Mouse (Mus musculus) small intestine, adult 2 months (tissue): ENCODE results near the gene Bach2. TPM values are rescaled to one million over a fixed set of nuclear protein-coding genes. Genes with fewer than 3 reads are reported as not detected.

ENCODE experiments used
- H3K27ac ChIP-seq: fragments of 200-500 bp; 2 replicates; pipeline ENCODE4 v1.5.1; 2012; ENCODE audit warnings: low read depth, low read length, control low read depth, inconsistent platforms; ENCODE audit not compliant: insufficient read depth
- H3K27me3 ChIP-seq: fragments of 200-500 bp; 2 replicates; pipeline ENCODE4 v1.6.1; 2012; ENCODE audit warnings: mild to moderate bottlenecking, moderate library complexity, low read length, inconsistent platforms; ENCODE audit not compliant: control insufficient read depth, insufficient read depth
- H3K36me3 ChIP-seq: fragments of 200-500 bp; 2 replicates; pipeline ENCODE4 v1.6.1; 2012; ENCODE audit warnings: mild to moderate bottlenecking, low read length, control low read depth, inconsistent platforms; ENCODE audit not compliant: control insufficient read depth, insufficient read depth
- H3K4me1 ChIP-seq: fragments of 200-500 bp; 2 replicates; pipeline ENCODE4 v1.6.1; 2012; ENCODE audit warnings: low read length, inconsistent platforms, mixed read lengths; ENCODE audit not compliant: control insufficient read depth, insufficient read depth, insufficient read length
- H3K4me3 ChIP-seq: fragments of 200-500 bp; 2 replicates; pipeline ENCODE4 v1.5.1; 2012; ENCODE audit warnings: low read depth, mild to moderate bottlenecking, control low read depth, inconsistent platforms, low read length, moderate library complexity
- CTCF ChIP-seq: fragments of 200-500 bp; IDR thresholded peaks from 2 replicates; pipeline ENCODE4 v1.5.1; 2012; ENCODE audit warnings: low read depth, mild to moderate bottlenecking, control low read depth, inconsistent platforms, low read length, moderate library complexity, mixed read lengths; ENCODE audit not compliant: insufficient replicate concordance, insufficient read length; ENCODE audit errors: extremely low read depth
- POLR2A ChIP-seq: fragments of 200-500 bp; IDR thresholded peaks from 2 replicates; pipeline ENCODE4 v1.6.1; 2012; ENCODE audit warnings: low read depth, mild to moderate bottlenecking, control low read depth, inconsistent platforms, low read length, moderate library complexity
- WGBS: fragments of 180-500 bp; shearing (Covaris S2); methylation state at CpG from one replicate; pipeline ENCODE4 v1.1.7; 2018; 5-methylcytosine and 5-hydroxymethylcytosine counted together
- polyA plus RNA-seq: library from polyadenylated mRNA; depleted of rRNA; stranded (reverse); fragments of >200 nt; gene quantifications from 2 replicates; pipeline ENCODE4 v1.2.3, GENCODE M21; 2012

Bach2 gene
- polyA plus RNA-seq, 1 experiment = 3.5 TPM

DNA sequence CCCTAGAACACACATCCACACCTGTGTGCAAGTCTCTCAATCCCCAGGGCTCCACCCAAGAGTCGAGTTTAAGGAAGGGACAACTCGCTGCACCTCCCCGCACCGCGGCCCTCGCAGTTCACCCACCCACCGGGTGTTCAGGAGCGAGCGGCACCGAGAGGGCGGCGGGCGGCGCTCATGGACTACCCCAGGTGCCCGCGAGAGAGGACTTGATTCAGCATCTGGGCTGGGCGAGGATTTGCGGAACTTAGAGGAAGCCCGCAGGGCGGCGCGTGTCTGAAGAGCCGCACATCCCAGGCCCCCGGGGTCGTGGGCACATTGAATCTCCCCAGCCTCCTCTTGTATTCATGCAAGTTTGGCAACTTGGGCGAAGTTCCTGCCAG, 1.1 kb downstream of the Bach2 start:
- TF ChIP-seq CTCF (0 out of 2 replicates have a peak, but pooled peaks have one; percentile 4), POLR2A (no peak)
- Histone ChIP-seq H3K36me3 (no peaks in the 10 kb centered on the region), H3K4me3 (peak overlapping the region; percentile 84), H3K27ac (peak overlapping the region; percentile 78), H3K27me3 (no peaks in the 10 kb centered on the region), H3K4me1 (peaks cover 2% of the 10 kb centered on the region; the same call in 1 of the 2 replicates)
- 0% methylated on average over 26 of the region's 26 CpGs for WGBS

DNA sequence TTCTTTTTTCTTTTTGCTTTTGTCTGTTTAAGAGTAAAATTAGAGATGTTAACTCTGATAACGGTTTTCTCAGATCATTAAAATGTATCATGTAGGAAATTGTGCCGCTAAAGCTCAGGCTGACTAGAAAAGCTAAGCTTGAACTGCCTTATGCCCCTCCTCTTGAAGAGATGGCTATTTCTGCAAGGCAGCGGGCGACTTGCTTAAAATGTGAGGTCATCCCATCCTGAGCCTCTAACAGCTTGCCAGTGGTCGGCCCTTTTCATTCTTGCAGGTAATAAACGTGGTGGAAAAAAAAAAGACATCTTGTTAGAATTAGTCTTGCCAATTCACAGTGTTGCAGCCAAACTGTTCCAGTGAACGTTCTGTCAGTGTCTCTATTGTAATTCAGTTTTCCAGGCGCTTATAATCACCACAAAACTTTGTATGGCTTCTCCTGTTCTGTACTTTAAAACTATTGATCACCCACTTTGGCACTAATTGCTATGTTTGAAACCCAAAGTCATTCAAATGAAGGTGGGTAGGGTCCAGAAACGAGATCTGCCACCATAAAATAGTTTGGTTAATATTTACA, 1.9 kb downstream of the Bach2 start:
- Histone ChIP-seq H3K4me3 (no peak overlapping the region), H3K4me1 (peaks cover 5% of the 10 kb centered on the region), H3K36me3 (no peaks in the 10 kb centered on the region), H3K27ac (no peak overlapping the region), H3K27me3 (no peaks in the 10 kb centered on the region)
- 36% methylated on average over 9 of the region's 9 CpGs for WGBS
- no peak for TF ChIP-seq POLR2A
- no peak for TF ChIP-seq CTCF

DNA sequence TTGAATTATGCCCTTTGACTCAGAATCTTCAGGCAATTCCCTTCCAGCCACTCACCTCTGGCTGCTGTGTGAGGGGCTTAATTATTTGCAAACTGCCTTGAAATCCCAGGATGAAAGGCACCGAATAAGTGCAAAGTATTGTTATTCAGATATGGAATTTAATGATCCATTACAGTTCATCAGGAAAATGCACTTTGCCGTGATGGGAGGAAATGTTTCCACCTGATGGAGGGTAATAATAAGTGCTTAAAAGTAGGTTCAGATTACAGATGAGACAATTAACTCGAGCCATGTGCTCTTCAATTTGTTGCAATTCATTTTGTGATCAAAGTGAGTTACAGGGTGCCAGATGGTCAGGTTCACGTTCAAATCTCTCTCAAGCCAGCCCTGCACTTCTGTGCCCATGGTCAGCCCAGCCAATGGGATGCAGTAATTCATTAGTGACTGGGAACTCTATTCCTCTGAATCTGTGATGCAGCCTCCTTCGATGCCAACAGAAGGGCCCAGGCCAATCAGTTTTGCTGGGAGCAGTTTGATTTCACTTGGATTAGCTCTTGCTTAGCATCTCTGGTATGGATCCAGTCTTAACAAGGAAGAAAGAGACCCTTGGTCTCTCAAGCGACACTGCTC, 2.9 kb downstream of the Bach2 start:
- Histone ChIP-seq H3K36me3 (no peaks in the 10 kb centered on the region), H3K27ac (no peak overlapping the region), H3K27me3 (no peaks in the 10 kb centered on the region), H3K4me1 (peaks cover 8% of the 10 kb centered on the region), H3K4me3 (no peak overlapping the region)
- TF ChIP-seq CTCF (no peak), POLR2A (no peak)
- 63% methylated on average over 6 of the region's 6 CpGs for WGBS

DNA sequence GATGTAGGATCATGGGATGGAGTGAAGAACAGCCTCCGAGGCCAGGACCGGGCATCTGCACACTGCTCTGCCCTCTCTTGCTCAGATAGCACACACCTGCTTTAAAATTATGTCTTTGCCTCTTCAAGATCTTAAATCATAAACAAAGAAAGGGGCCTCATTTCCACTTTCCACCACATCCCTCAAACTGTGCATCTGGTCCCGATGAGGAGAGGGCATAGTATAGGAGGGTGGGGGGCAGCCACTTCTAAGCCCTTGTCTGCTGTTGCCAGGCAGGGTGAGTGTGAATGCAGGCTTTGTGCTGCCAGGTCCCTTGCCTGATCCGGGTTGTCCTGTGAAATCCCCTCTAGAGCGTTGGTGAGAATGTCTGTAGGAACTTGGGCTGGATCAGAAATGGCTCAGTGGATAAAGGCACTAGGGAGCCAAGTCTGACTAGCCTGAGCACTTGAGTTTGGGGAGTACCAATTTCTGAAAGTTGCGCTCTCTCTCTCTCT, 3.6 kb downstream of the Bach2 start:
- no peaks in the 10 kb centered on the region for H3K27me3 ChIP-seq
- H3K36me3 ChIP-seq = no peaks in the 10 kb centered on the region
- peaks cover 8% of the 10 kb centered on the region for H3K4me1 ChIP-seq
- WGBS = 85% methylated on average over 6 of the region's 6 CpGs
- H3K27ac ChIP-seq = no peak overlapping the region
- no peak for TF ChIP-seq POLR2A
- TF ChIP-seq CTCF = no peak
- H3K4me3 ChIP-seq = no peak overlapping the region

DNA sequence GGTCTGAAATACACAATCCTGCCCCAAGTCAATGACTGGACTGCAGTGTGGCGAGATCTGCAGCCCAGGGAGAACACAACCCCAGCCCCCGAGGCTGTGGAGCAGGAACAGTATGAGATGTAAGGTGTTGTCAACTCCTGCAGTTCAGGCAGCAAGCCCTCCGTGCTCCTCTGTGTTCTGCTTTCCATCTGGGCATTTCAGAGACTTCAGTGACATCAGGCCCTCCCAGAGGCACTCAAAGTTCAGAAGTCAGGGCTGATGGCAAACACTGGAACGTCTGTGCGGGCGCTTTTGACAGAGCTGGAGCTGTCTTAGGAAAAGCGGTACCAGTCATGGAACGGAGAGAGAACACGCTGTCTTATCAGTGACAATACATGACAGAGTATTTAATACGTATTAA, 4.9 kb downstream of the Bach2 start:
- Histone ChIP-seq H3K36me3 (no peaks in the 10 kb centered on the region), H3K27me3 (no peaks in the 10 kb centered on the region), H3K4me1 (peaks cover 13% of the 10 kb centered on the region), H3K4me3 (no peak overlapping the region), H3K27ac (no peak overlapping the region)
- WGBS = 76% methylated on average over 10 of the region's 10 CpGs
- TF ChIP-seq CTCF = no peak
- no peak for TF ChIP-seq POLR2A

DNA sequence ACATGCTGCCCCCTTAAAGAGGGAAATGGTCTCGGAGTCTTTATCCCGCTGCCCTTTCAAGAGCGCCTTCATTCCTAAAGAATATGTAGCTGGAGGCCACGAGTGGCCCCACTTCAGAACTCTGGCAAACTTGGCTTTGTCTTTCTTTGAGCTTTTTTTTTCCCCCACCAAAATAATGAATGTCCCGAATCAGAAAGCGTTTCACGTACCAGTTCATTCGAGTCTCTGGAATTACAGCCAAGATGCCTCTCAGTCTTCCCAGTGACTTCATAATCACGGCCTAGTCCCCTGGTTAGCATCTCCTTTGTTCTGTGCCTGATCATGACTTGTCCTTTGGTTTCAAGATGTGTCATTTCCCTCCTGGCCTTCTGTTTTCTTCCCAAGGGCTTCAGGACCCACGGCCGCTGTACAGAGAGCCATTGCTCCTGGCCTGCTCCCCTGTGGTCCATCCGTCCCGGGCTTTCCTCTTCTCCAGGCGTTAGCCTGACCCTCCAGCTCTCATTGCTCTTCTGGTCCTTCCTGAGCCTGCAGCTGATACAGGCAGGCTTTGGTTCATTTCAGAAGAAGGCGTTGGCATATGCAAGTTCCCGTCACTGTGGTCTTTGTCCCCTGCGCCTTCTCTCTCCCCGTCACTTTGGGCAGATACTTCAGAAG, 5.6 kb downstream of the Bach2 start:
- Histone ChIP-seq H3K4me3 (no peak overlapping the region), H3K36me3 (no peaks in the 10 kb centered on the region), H3K4me1 (peaks cover 13% of the 10 kb centered on the region), H3K27ac (no peak overlapping the region), H3K27me3 (no peaks in the 10 kb centered on the region)
- TF ChIP-seq CTCF (no peak), POLR2A (no peak)
- WGBS = 90% methylated on average over 18 of the region's 18 CpGs

DNA sequence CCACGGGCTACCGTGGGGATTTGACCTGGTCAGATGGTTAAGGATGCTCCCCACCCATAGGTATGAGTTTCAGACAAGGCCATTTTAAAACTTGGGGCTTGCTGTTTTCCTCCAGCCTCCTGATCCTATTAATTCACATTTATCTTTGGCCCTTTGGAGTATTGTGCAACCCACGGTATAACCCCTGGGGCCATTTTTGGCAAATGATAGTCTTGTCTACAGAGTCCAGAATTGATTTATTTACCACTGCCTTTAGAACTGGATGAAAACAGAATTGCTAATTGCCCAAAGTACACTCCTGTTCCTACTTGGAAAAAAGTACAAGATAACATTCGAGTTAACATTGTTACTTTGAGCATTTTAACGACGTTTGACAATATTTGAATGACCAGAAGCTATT, 7.0 kb downstream of the Bach2 start:
- 63% methylated on average over 6 of the region's 6 CpGs for WGBS
- Histone ChIP-seq H3K27me3 (no peaks in the 10 kb centered on the region), H3K27ac (no peak overlapping the region), H3K4me3 (no peak overlapping the region), H3K4me1 (peaks cover 22% of the 10 kb centered on the region; the same call in 1 of the 2 replicates), H3K36me3 (no peaks in the 10 kb centered on the region)
- TF ChIP-seq CTCF = no peak
- TF ChIP-seq POLR2A = no peak
